Mouse (Mus musculus) C2C12 (cell line): ENCODE measurements around the gene Fuca2. TPM values are rescaled to one million over a fixed set of nuclear protein-coding genes. Genes with fewer than 3 reads are reported as not detected.

Source experiments
- H3K27me3 ChIP-seq: one replicate; pipeline ENCODE4 v1.6.1; 2011; ENCODE audit not compliant: control insufficient read depth, insufficient read depth, insufficient read length
- H3K36me3 ChIP-seq: one replicate; pipeline ENCODE4 v1.6.1; 2011; ENCODE audit not compliant: control insufficient read depth, insufficient read depth
- H3K4me3 ChIP-seq: one replicate; pipeline ENCODE4 v1.5.1; 2011; ENCODE audit warnings: mild to moderate bottlenecking, control low read depth; ENCODE audit not compliant: poor library complexity, insufficient read depth, severe bottlenecking
- H3K79me2 ChIP-seq: one replicate; pipeline ENCODE4 v1.6.1; 2011; ENCODE audit not compliant: control insufficient read depth, insufficient read depth
- H3K79me3 ChIP-seq: one replicate; pipeline ENCODE4 v1.6.1; 2011; ENCODE audit warnings: low read depth, control low read depth
- H3ac ChIP-seq: one replicate; pipeline ENCODE3; 2011; ENCODE audit warnings: low read depth; ENCODE audit not compliant: control insufficient read depth, insufficient read length
- CEBPB ChIP-seq: IDR thresholded peaks from one replicate; pipeline ENCODE4 v1.6.1; 2011; ENCODE audit warnings: low read depth, mild to moderate bottlenecking, control low read depth, moderate library complexity
- CTCF ChIP-seq: IDR thresholded peaks from one replicate; pipeline ENCODE4 v1.5.1; 2011; ENCODE audit not compliant: control insufficient read depth, insufficient read depth, insufficient read length
- FOSL1 ChIP-seq: IDR thresholded peaks from one replicate; pipeline ENCODE4 v1.8.0; 2011; ENCODE audit warnings: mild to moderate bottlenecking, low read length; ENCODE audit not compliant: poor library complexity, insufficient read depth, severe bottlenecking
- MAX ChIP-seq: IDR thresholded peaks from one replicate; pipeline ENCODE4 v1.6.1; 2011; ENCODE audit warnings: mild to moderate bottlenecking, control low read depth
- MYOD1 ChIP-seq: IDR thresholded peaks from one replicate; pipeline ENCODE4 v1.6.1; 2011; ENCODE audit warnings: low read depth; ENCODE audit not compliant: control insufficient read depth, insufficient read length
- MYOG ChIP-seq: IDR thresholded peaks from one replicate; pipeline ENCODE4 v1.6.1; 2011; ENCODE audit not compliant: control insufficient read depth, insufficient read length; ENCODE audit errors: extremely low read depth
- USF1 ChIP-seq: IDR thresholded peaks from one replicate; pipeline ENCODE4 v1.6.1; 2011; ENCODE audit warnings: low read depth, mild to moderate bottlenecking, control low read depth, moderate library complexity
- polyA plus RNA-seq: library from polyadenylated mRNA; unstranded; fragments of >200 nt; fragmentation: generic; extraction: Trizol; gene quantifications from one replicate; pipeline ENCODE4 v1.2.1, GENCODE M21; 2012; ENCODE audit warnings: missing spikeins

The Fuca2 gene
- polyA plus RNA-seq, 1 experiment, result 4.4 TPM

GRCm38 (mm10) chr10:13539769-13540333 is 40.5 kb downstream of the Fuca2 start:
- H3ac ChIP-seq, result no peak overlapping the region
- H3K36me3 ChIP-seq, result peaks cover 14% of the 10 kb centered on the region
- H3K79me3 ChIP-seq, result no peaks in the 10 kb centered on the region
- TF ChIP-seq MYOD1, result no peak
- TF ChIP-seq CTCF, result no peak
- no peak for TF ChIP-seq CEBPB
- no peak for TF ChIP-seq MAX
- no peak for TF ChIP-seq USF1
- TF ChIP-seq MYOG, result no peak
- no peak for TF ChIP-seq FOSL1
- H3K79me2 ChIP-seq, result no peaks in the 10 kb centered on the region
- H3K4me3 ChIP-seq, result no peak overlapping the region
- H3K27me3 ChIP-seq, result no peaks in the 10 kb centered on the region

GRCm38 (mm10) chr10:13541721-13542120 is 42.4 kb downstream of the Fuca2 start:
- Histone ChIP-seq H3ac (no peak overlapping the region), H3K36me3 (peaks cover 22% of the 10 kb centered on the region), H3K27me3 (no peaks in the 10 kb centered on the region), H3K4me3 (no peak overlapping the region), H3K79me2 (no peaks in the 10 kb centered on the region), H3K79me3 (no peaks in the 10 kb centered on the region)
- TF ChIP-seq MYOG (no peak), MAX (no peak), CTCF (no peak)

GRCm38 (mm10) chr10:13552646-13553497 is 53.5 kb downstream of the Fuca2 start, which contains the start of the genes Adat2 and Pex3:
TSS of gene Adat2 (plus strand) at chr10:13552894.
TSS of gene Pex3 (minus strand) at chr10:13553142.
- Histone ChIP-seq H3K4me3 (peak within 1 kb of the TSS; percentile 45), H3K79me2 (peaks cover 23% of the 10 kb centered on the region), H3K79me3 (peaks cover 2% of the 10 kb centered on the region), H3ac (peak within 1 kb of the TSS; percentile 80), H3K36me3 (peaks cover 10% of the 10 kb centered on the region), H3K27me3 (no peaks in the 10 kb centered on the region)
- peak; percentile 20 for TF ChIP-seq MAX
- TF ChIP-seq CTCF, result no peak

- H3K4me3 ChIP-seq, result peak overlapping the region; percentile 45
- H3ac ChIP-seq, result peak overlapping the region; percentile 29
- no peaks in the 10 kb centered on the region for H3K27me3 ChIP-seq
- H3K79me2 ChIP-seq, result peaks cover 23% of the 10 kb centered on the region
- peaks cover 10% of the 10 kb centered on the region for H3K36me3 ChIP-seq
- H3K79me3 ChIP-seq, result peaks cover 2% of the 10 kb centered on the region
- TF ChIP-seq CEBPB (no peak), MAX (no peak), MYOG (no peak), FOSL1 (no peak), USF1 (no peak), CTCF (no peak), MYOD1 (no peak)
Measured at GRCm38 (mm10) chr10:13553498-13553985, 54.2 kb downstream of the Fuca2 start.

- H3K79me2 ChIP-seq, result peaks cover 23% of the 10 kb centered on the region
- no peak overlapping the region for H3K4me3 ChIP-seq
- TF ChIP-seq USF1 (no peak), CEBPB (no peak), MYOG (no peak), FOSL1 (no peak), CTCF (no peak), MYOD1 (no peak), MAX (no peak)
- H3K27me3 ChIP-seq, result no peaks in the 10 kb centered on the region
- peaks cover 2% of the 10 kb centered on the region for H3K79me3 ChIP-seq
- peaks cover 13% of the 10 kb centered on the region for H3K36me3 ChIP-seq
- no peak overlapping the region for H3ac ChIP-seq
Measured at GRCm38 (mm10) chr10:13554316-13554715, 55.0 kb downstream of the Fuca2 start.
